Mouse (Mus musculus) C2C12 (cell line): Measurements from ENCODE around the gene Maats1. TPM values are rescaled to one million over a fixed set of nuclear protein-coding genes. Genes with fewer than 3 reads are reported as not detected.
A peak's percentile ranks its signal among the peaks of the same experiment; 100 is the strongest.

Source experiments
- H3K27me3 ChIP-seq: one replicate; pipeline ENCODE4 v1.6.1; 2011; ENCODE audit not compliant: control insufficient read depth, insufficient read depth, insufficient read length
- H3K36me3 ChIP-seq: one replicate; pipeline ENCODE4 v1.6.1; 2011; ENCODE audit not compliant: control insufficient read depth, insufficient read depth
- H3K4me3 ChIP-seq: one replicate; pipeline ENCODE4 v1.5.1; 2011; ENCODE audit warnings: mild to moderate bottlenecking, control low read depth; ENCODE audit not compliant: poor library complexity, insufficient read depth, severe bottlenecking
- H3K79me2 ChIP-seq: one replicate; pipeline ENCODE4 v1.6.1; 2011; ENCODE audit not compliant: control insufficient read depth, insufficient read depth
- H3K79me3 ChIP-seq: one replicate; pipeline ENCODE4 v1.6.1; 2011; ENCODE audit warnings: low read depth, control low read depth
- H3ac ChIP-seq: one replicate; pipeline ENCODE3; 2011; ENCODE audit warnings: low read depth; ENCODE audit not compliant: control insufficient read depth, insufficient read length
- CEBPB ChIP-seq: IDR thresholded peaks from one replicate; pipeline ENCODE4 v1.6.1; 2011; ENCODE audit warnings: low read depth, mild to moderate bottlenecking, control low read depth, moderate library complexity
- CTCF ChIP-seq: IDR thresholded peaks from one replicate; pipeline ENCODE4 v1.5.1; 2011; ENCODE audit not compliant: control insufficient read depth, insufficient read depth, insufficient read length
- FOSL1 ChIP-seq: IDR thresholded peaks from one replicate; pipeline ENCODE4 v1.8.0; 2011; ENCODE audit warnings: mild to moderate bottlenecking, low read length; ENCODE audit not compliant: poor library complexity, insufficient read depth, severe bottlenecking
- MAX ChIP-seq: IDR thresholded peaks from one replicate; pipeline ENCODE4 v1.6.1; 2011; ENCODE audit warnings: mild to moderate bottlenecking, control low read depth
- MYOD1 ChIP-seq: IDR thresholded peaks from one replicate; pipeline ENCODE4 v1.6.1; 2011; ENCODE audit warnings: low read depth; ENCODE audit not compliant: control insufficient read depth, insufficient read length
- MYOG ChIP-seq: IDR thresholded peaks from one replicate; pipeline ENCODE4 v1.6.1; 2011; ENCODE audit not compliant: control insufficient read depth, insufficient read length; ENCODE audit errors: extremely low read depth
- USF1 ChIP-seq: IDR thresholded peaks from one replicate; pipeline ENCODE4 v1.6.1; 2011; ENCODE audit warnings: low read depth, mild to moderate bottlenecking, control low read depth, moderate library complexity
- polyA plus RNA-seq: library from polyadenylated mRNA; unstranded; fragments of >200 nt; fragmentation: generic; extraction: Trizol; gene quantifications from one replicate; pipeline ENCODE4 v1.2.1, GENCODE M21; 2012; ENCODE audit warnings: missing spikeins

Gene Maats1
- polyA plus RNA-seq, 1 experiment, result 0.61 TPM

DNA sequence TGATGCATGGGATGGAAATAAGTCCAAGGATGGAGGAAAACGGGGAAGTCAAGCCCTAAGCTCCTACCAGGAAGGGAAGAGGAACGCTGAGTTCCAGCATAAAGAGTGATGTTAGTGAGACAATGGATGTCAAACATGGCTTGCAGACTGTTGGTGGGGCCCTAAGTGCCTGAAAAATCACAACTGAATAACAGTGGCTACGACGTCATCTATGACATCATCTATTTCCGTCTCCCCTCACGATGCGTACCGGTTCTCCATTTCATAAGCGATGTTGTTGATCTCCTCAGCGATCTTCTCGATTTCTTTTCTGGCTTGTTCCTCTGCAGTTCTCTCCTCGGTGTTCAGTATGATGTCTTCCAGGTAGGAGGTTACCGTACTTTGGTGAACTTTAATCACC lies 39.6 kb downstream of the Maats1 start:
- Histone ChIP-seq H3ac (no peak overlapping the region), H3K79me2 (no peaks in the 10 kb centered on the region), H3K4me3 (no peak overlapping the region), H3K79me3 (no peaks in the 10 kb centered on the region), H3K27me3 (no peaks in the 10 kb centered on the region), H3K36me3 (no peaks in the 10 kb centered on the region)
- TF ChIP-seq MYOD1 (no peak), USF1 (no peak), MAX (no peak), FOSL1 (no peak), CTCF (no peak), CEBPB (no peak), MYOG (no peak)

DNA sequence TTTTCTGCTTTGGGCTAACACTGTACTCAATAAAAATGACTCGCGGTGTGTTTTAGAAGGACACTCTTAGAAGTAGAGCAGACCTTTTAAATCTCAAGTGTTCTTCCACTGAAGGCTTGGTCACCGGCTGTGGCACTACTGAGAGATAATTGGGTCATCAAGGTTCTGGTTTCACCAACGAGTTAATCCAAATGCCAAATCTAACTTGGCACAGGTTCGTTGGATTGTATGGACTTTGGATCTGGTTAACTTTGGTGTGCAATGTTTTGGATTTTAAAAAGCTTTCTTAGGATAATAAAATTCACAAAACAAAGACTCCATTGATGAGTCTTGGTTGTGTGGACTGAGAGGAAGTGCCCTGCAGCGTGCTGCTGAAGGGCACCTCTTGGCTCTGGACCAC lies 43.5 kb downstream of the Maats1 start:
- Histone ChIP-seq H3K4me3 (no peak overlapping the region), H3K79me3 (no peaks in the 10 kb centered on the region), H3ac (no peak overlapping the region), H3K79me2 (no peaks in the 10 kb centered on the region), H3K27me3 (no peaks in the 10 kb centered on the region), H3K36me3 (no peaks in the 10 kb centered on the region)
- TF ChIP-seq FOSL1, result no peak

GRCm38 (mm10) chr16:38295349-38295930 lies 46.5 kb downstream of the Maats1 start:
- H3K36me3 ChIP-seq, result no peaks in the 10 kb centered on the region
- no peaks in the 10 kb centered on the region for H3K79me3 ChIP-seq
- no peak overlapping the region for H3K4me3 ChIP-seq
- no peaks in the 10 kb centered on the region for H3K27me3 ChIP-seq
- H3K79me2 ChIP-seq, result no peaks in the 10 kb centered on the region
- no peak overlapping the region for H3ac ChIP-seq
- TF ChIP-seq MYOG (no peak), CTCF (peak; percentile 11), MYOD1 (no peak), MAX (no peak), USF1 (no peak), FOSL1 (no peak), CEBPB (no peak)

- no peaks in the 10 kb centered on the region for H3K36me3 ChIP-seq
- TF ChIP-seq FOSL1 (no peak), USF1 (no peak), MAX (no peak), MYOD1 (no peak), CTCF (no peak), MYOG (no peak)
- no peak within 1 kb of the TSS for H3K4me3 ChIP-seq
- H3K79me2 ChIP-seq, result no peaks in the 10 kb centered on the region
- no peaks in the 10 kb centered on the region for H3K27me3 ChIP-seq
- H3K79me3 ChIP-seq, result no peaks in the 10 kb centered on the region
- H3ac ChIP-seq, result no peak within 1 kb of the TSS
These were observed 47.1 kb downstream of the Maats1 start, which contains the start of gene Nr1i2 for GRCm38 (mm10) chr16:38294685-38295348. TSS of gene Nr1i2 (minus strand) at chr16:38294824.

DNA sequence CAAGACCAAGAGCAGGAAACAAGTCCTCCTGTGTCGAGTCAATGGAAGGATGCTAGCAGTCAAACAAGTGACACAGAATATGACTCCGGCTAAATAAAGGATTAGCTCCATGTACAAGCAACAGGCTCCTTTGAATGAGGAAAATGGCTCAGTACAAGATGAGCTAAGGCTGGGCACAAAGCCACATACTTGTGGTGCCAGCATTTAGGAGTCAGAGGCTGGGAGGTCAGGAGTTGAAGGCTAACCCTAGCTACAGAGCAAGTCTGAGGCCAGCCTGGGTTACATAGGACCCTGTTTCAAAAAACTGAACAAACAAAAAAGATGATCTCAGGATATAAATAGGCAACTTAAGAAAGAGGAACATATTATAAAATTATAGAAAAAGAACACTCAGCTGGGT lies 51.8 kb downstream of the Maats1 start:
- H3K36me3 ChIP-seq, result no peaks in the 10 kb centered on the region
- TF ChIP-seq MYOG (no peak), USF1 (no peak), MYOD1 (no peak), CEBPB (no peak), CTCF (no peak), MAX (no peak), FOSL1 (no peak)
- H3K79me2 ChIP-seq, result no peaks in the 10 kb centered on the region
- no peak overlapping the region for H3ac ChIP-seq
- H3K27me3 ChIP-seq, result no peaks in the 10 kb centered on the region
- H3K79me3 ChIP-seq, result no peaks in the 10 kb centered on the region
- H3K4me3 ChIP-seq, result no peak overlapping the region

GRCm38 (mm10) chr16:38288851-38289250 lies 53.1 kb downstream of the Maats1 start:
- TF ChIP-seq MYOD1 (no peak), FOSL1 (no peak), CEBPB (no peak), CTCF (no peak)

More at GRCm38 (mm10) chr16:38288851-38289250, 53.1 kb downstream of the Maats1 start:
- H3K79me2 ChIP-seq, result no peaks in the 10 kb centered on the region
- H3K27me3 ChIP-seq, result no peaks in the 10 kb centered on the region
- H3K36me3 ChIP-seq, result no peaks in the 10 kb centered on the region
- no peak overlapping the region for H3K4me3 ChIP-seq
- no peaks in the 10 kb centered on the region for H3K79me3 ChIP-seq
- H3ac ChIP-seq, result no peak overlapping the region
